Comparison of ENCODE assay signal across 8 mouse cellular contexts in the genomic region with DNA sequence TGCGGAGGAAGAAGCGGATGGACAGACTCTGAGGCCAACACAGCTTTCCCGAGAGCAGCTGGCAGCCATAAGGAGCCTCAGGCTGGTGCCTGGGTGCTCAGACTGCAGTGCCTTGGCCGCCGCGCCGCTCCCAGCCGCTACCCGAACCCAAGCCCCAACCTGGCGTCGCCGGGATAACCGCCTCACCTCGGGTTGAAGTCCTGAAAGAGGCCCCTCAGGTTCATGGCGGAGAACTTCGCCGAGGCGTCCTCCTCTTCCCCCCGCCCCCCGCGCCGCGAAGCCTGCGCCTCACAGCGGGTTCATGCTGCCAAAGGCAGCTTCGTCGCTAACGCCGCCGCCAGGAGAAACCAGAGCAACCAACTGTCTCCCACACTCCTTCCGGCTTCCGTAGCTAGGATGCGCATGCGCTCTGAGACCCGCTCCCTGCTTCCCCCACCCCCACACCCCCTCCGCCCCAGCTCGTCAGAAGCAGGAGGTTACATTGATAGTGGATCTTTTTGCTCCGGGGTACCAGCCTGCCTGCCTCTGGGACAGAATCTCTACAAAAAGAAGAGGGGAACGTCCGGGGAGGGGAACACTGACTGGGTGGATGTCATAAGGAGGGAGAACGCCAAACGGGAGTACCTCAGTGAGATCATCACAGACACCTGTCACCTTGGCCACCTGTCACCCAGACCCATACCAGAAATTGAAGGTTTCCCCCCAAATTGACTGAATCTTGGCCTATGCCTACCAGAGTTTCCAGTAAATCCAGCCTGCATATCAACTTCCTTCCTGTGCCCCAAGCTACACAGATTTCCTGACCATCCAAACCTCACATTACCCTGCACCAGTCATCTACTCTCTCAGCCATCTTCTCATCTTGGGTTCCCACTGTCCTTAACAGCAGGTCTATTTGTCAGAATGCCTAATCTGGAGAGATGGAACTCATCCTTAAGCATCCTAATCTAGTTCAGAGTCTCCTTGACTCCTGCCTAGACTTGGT. TPM values are rescaled to one million over a fixed set of nuclear protein-coding genes. Genes with fewer than 3 reads are reported as not detected.
DNase-seq lines count a peak whose midpoint lies in the region; ATAC-seq and TF ChIP-seq lines count a peak whose summit lies in the region.

Gene Tmem185a (minus strand): TSS at position 389 of the 985 bp plus-strand sequence.

- 21% methylated on average over 39 of the region's 42 CpGs for WGBS in hindbrain, embryonic 15.5 days

- peaks cover 35% of the 10 kb centered on the region for H3K27me3 ChIP-seq in Patski
- H3K27me3 ChIP-seq in hindbrain, embryonic 15.5 days = no peaks in the 10 kb centered on the region

- DNase-seq in Patski (ENCODE audit: low read depth, low spot score) = no peak
- DNase-seq in cerebellum, postnatal 14 days = peak; percentile 87 to 89
- peak; percentile 75 to 83 for DNase-seq in frontal cortex, postnatal 36 days (ENCODE audit: low spot score in 2 of 2)
- DNase-seq in left cerebral cortex, adult 11 months (ENCODE audit: low spot score) = peak; percentile 68
- DNase-seq in lung, postnatal 4 days = peak; percentile 84 to 88
- peak; percentile 80 for DNase-seq in retina, postnatal 7 days (ENCODE audit: low read depth, low spot score)
- DNase-seq in urinary bladder, adult 2 months (ENCODE audit: low spot score) = peak; percentile 59

- H3K4me1 ChIP-seq in hindbrain, embryonic 15.5 days (replicated peaks) = peaks cover 9% of the 10 kb centered on the region; the same call in 1 of the 2 replicates

- peak within 1 kb of the TSS; percentile 58 for H3K4me2 ChIP-seq in hindbrain, embryonic 15.5 days

- H3K27ac ChIP-seq in hindbrain, embryonic 15.5 days (replicated peaks) = peak within 1 kb of the TSS; percentile 87

- H3K4me3 ChIP-seq in hindbrain, embryonic 15.5 days = peak within 1 kb of the TSS; percentile 59

- CTCF ChIA-PET in Patski (lab: Charles Lee) = interaction anchor here (1.2 kb wide), 1 partner anchor 12 kb away, joined by 3 read pairs; no protein-coding TSS in a partner anchor

- H3K36me3 ChIP-seq in hindbrain, embryonic 15.5 days = no peaks in the 10 kb centered on the region

- POLR2A ChIA-PET in Patski (lab: Charles Lee) = interaction anchor here (1.1 kb wide), 1 partner anchor 113 kb away, joined by 3 read pairs; no protein-coding TSS in a partner anchor

- peak within 1 kb of the TSS; percentile 63 for H3K9ac ChIP-seq in hindbrain, embryonic 15.5 days

- no peaks in the 10 kb centered on the region for H3K9me3 ChIP-seq in hindbrain, embryonic 15.5 days

- peak; percentile 84 for ATAC-seq in Patski
- ATAC-seq in hindbrain, embryonic 15.5 days (ENCODE audit: low FRiP score, low read depth) = peak; percentile 95

- no peak for TF ChIP-seq CTCF in Patski (IDR thresholded peaks at IDR 0.05)

- in situ Hi-C loops in Patski (cut with MboI; ENCODE audit: low pct_unique_long_range_greater_than_20kb) = loop anchor here (10.0 kb wide), 1 partner anchor 88 kb away; no protein-coding TSS in a partner anchor

RNA-seq across cellular contexts. Expression of gene Tmem185a, which starts in this region (rescaled TPM):
- polyA plus RNA-seq in Patski (2021) = 57.4 TPM
- polyA plus RNA-seq in hindbrain, embryonic 15.5 days (2015; fragmentation: Nextera tagmentation; extraction: Ambion mirVana) = 47.3 and 48.5 TPM in 2 replicates
- polyA plus RNA-seq in urinary bladder, adult 2 months (2012; rRNA removed) = 36.0 and 43.9 TPM in 2 replicates
